Mouse (Mus musculus) limb, embryonic 12.5 days (tissue): ENCODE data around the gene 1110008L16Rik. TPM values are rescaled to one million over a fixed set of nuclear protein-coding genes. Genes with fewer than 3 reads are reported as not detected.
"Not testable (repeated sequence)": the region's sequence is repeated elsewhere in the genome, so short reads cannot be mapped to it uniquely, and the experiment has no call there.

Experiments
- ATAC-seq: fragments of 200-750 bp; cut with Nextera tagmentation; 2 replicates; pipeline ENCODE4 v1.8.0; 2017; ENCODE audit warnings: low read depth, moderate TSS enrichment; ENCODE audit not compliant: insufficient number of reproducible peaks, insufficient read depth, low FRiP score, low TSS enrichment
- H3K27ac ChIP-seq: fragments of 300-500 bp; sonication (generic); 2 replicates; pipeline ENCODE4 v1.5.1; 2016; ENCODE audit warnings: mild to moderate bottlenecking, moderate library complexity
- H3K27me3 ChIP-seq: fragments of 300-500 bp; sonication (generic); 2 replicates; pipeline ENCODE4 v1.6.1; 2016; ENCODE audit warnings: mild to moderate bottlenecking, moderate library complexity
- H3K36me3 ChIP-seq: fragments of 300-500 bp; sonication (generic); 2 replicates; pipeline ENCODE4 v1.6.1; 2016; ENCODE audit warnings: mild to moderate bottlenecking, moderate library complexity
- H3K4me1 ChIP-seq: fragments of 300-500 bp; sonication (generic); replicated peaks from 2 replicates; pipeline ENCODE4 v1.6.1; 2016
- H3K4me2 ChIP-seq: fragments of 300-500 bp; sonication (generic); 2 replicates; pipeline ENCODE4 v1.6.1; 2016; ENCODE audit warnings: mild to moderate bottlenecking, moderate library complexity
- H3K4me3 ChIP-seq: fragments of 300-500 bp; sonication (generic); replicated peaks from 2 replicates; pipeline ENCODE4 v1.5.1; 2016; ENCODE audit warnings: mild to moderate bottlenecking
- H3K9ac ChIP-seq: fragments of 300-500 bp; sonication (generic); replicated peaks from 2 replicates; pipeline ENCODE4 v1.6.1; 2016; ENCODE audit warnings: mild to moderate bottlenecking, moderate library complexity
- H3K9me3 ChIP-seq: fragments of 300-500 bp; sonication (generic); 2 replicates; pipeline ENCODE4 v1.6.1; 2016; ENCODE audit warnings: mild to moderate bottlenecking, moderate library complexity
- WGBS: fragments of 180-500 bp; shearing (Covaris S2); methylation state at CpG from one replicate; pipeline ENCODE4 v1.1.7; 2016; 5-methylcytosine and 5-hydroxymethylcytosine counted together
- polyA plus RNA-seq: library from polyadenylated mRNA; unstranded; fragments of >200 nt; fragmentation: Nextera tagmentation; extraction: Ambion mirVana; gene quantifications from 2 replicates; pipeline ENCODE4 v1.2.1, GENCODE M21; 2016

The 1110008L16Rik gene
- polyA plus RNA-seq, 1 experiment from 2014 or later, result 17.7 TPM

DNA sequence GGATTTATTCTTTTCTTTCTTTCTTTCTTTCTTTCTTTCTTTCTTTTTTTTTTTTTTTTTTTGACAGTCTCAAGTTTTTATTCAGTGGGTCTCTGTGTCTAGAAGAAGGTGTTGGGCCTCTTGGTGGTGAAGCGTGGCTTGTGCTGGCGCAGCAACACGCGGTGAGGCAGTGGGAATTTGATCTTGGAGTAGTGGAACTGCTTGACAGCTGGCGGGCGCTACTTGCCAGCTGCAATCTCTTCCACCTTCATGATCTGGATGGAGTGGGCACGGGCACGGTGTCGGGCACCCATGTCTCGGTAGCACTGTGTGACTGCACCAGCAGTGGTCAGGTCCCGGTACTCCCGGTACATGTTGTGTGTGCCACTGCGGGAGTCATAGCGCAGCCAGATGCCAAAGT lies 96.2 kb downstream of the 1110008L16Rik start:
- not testable (repeated sequence) for H3K9ac ChIP-seq, H3K9me3 ChIP-seq, ATAC-seq, H3K27me3 ChIP-seq, H3K36me3 ChIP-seq, H3K4me3 ChIP-seq, H3K27ac ChIP-seq, H3K4me2 ChIP-seq
- peaks cover 12% of the 10 kb centered on the region for H3K4me1 ChIP-seq
- 91% methylated on average over 14 of the region's 14 CpGs for WGBS

- Histone ChIP-seq H3K9me3 (no peaks in the 10 kb centered on the region), H3K36me3 (peaks cover 3% of the 10 kb centered on the region)
- WGBS, result 95% methylated on average over 4 of the region's 4 CpGs
These were observed 97.2 kb downstream of the 1110008L16Rik start for GRCm38 (mm10) chr12:55396536-55396935.

DNA sequence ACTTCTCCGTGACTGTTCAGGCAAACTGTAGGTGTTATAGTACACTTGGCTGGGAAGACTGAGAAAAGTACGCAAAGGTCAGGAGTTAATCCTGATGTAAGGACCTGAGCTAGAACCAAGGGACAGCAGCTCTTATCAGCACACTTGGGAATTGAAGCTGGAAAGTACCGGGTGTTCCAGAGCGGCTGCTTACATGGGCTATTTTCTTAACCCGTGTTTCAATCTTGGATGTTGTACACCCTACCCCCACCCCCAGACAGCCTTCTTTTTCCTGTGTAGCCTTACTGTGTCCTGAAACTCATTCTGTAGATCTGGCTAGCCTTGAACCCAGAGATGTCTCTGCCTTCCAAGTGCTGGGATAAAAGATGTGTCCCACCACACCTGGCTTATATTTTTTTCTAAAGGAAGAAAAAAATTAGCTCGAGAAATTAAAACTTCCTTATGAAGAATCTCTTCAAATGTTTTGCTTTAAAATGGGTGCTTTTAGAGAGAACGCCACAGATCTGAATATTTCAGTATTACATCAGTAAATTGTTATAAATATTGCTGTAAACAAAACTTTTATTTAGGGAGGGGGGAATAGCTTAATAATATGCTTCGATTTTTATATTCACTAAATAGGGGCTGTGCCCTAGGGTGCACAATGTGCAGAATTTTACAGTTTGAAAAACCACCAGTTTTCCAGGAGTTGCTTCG lies 98.3 kb downstream of the 1110008L16Rik start:
- no peak for ATAC-seq
- peak overlapping the region; percentile 87 for H3K27ac ChIP-seq

More at GRCm38 (mm10) chr12:55396536-55396935, 97.2 kb downstream of the 1110008L16Rik start:
- Histone ChIP-seq H3K4me3 (no peak overlapping the region), H3K9ac (no peak overlapping the region), H3K27me3 (no peaks in the 10 kb centered on the region), H3K27ac (no peak overlapping the region), H3K4me1 (peaks cover 15% of the 10 kb centered on the region), H3K4me2 (no peak overlapping the region)
- ATAC-seq, result no peak

GRCm38 (mm10) chr12:55398240-55399127 lies 99.1 kb downstream of the 1110008L16Rik start:
- Histone ChIP-seq H3K9ac (peak overlapping the region; percentile 89), H3K27ac (peak overlapping the region; percentile 87), H3K36me3 (peaks cover 18% of the 10 kb centered on the region), H3K27me3 (no peaks in the 10 kb centered on the region), H3K4me3 (peak overlapping the region; percentile 80), H3K4me2 (peak overlapping the region; percentile 80), H3K9me3 (no peaks in the 10 kb centered on the region), H3K4me1 (peaks cover 15% of the 10 kb centered on the region)
- under 1% methylated on average over 51 of the region's 51 CpGs for WGBS
- peak; percentile 98 for ATAC-seq

More for the DNA sequence above, 98.3 kb downstream of the 1110008L16Rik start:
- Histone ChIP-seq H3K36me3 (peaks cover 10% of the 10 kb centered on the region), H3K9ac (peak overlapping the region; percentile 89), H3K4me1 (peaks cover 15% of the 10 kb centered on the region), H3K27me3 (no peaks in the 10 kb centered on the region), H3K4me2 (peak overlapping the region; percentile 62), H3K4me3 (peak overlapping the region; percentile 80), H3K9me3 (no peaks in the 10 kb centered on the region)
- WGBS, result 76% methylated on average over 9 of the region's 9 CpGs

DNA sequence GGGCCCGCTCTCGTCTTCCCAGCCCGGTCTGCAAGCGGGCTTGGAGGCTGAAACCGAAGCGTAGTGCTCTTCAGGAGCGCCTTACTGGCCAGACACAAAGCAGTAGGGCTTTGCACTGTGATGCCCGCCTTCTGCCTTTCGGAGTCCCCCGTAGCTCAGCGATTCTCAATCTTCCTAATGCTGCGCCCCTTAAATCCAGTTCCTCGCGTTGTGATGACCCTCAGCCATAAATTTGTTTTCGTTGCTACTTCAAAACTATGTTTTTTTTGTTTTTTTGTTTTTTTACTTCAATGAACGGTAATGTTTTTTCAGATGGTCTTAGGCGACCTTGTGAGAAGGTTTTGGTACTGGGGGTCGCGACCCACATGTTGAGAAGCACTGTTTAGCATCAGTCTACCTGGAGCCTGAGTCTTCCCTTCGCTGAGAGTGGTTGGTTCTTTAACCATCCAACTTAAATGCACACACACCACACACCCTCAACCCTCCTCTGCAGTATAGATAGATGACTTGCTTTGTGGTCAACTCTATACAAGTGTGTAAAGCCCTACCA lies 99.8 kb downstream of the 1110008L16Rik start:
- Histone ChIP-seq H3K4me3 (peak overlapping the region; percentile 80), H3K27ac (peak overlapping the region; percentile 87), H3K4me1 (peaks cover 15% of the 10 kb centered on the region), H3K27me3 (no peaks in the 10 kb centered on the region), H3K9ac (peak overlapping the region; percentile 89), H3K9me3 (no peaks in the 10 kb centered on the region), H3K36me3 (peaks cover 24% of the 10 kb centered on the region), H3K4me2 (peak overlapping the region; percentile 80)
- 2% methylated on average over 20 of the region's 20 CpGs for WGBS
- ATAC-seq, result no peak

- no peak overlapping the region for H3K9ac ChIP-seq
- no peaks in the 10 kb centered on the region for H3K27me3 ChIP-seq
- 91% methylated on average over 5 of the region's 5 CpGs for WGBS
- no peaks in the 10 kb centered on the region for H3K4me1 ChIP-seq
- no peak overlapping the region for H3K4me2 ChIP-seq
- no peak for ATAC-seq
- H3K27ac ChIP-seq, result no peak overlapping the region
- H3K9me3 ChIP-seq, result no peaks in the 10 kb centered on the region
- peaks cover 65% of the 10 kb centered on the region for H3K36me3 ChIP-seq
- H3K4me3 ChIP-seq, result no peak overlapping the region
These were observed 108.5 kb downstream of the 1110008L16Rik start for GRCm38 (mm10) chr12:55407888-55408287.

DNA sequence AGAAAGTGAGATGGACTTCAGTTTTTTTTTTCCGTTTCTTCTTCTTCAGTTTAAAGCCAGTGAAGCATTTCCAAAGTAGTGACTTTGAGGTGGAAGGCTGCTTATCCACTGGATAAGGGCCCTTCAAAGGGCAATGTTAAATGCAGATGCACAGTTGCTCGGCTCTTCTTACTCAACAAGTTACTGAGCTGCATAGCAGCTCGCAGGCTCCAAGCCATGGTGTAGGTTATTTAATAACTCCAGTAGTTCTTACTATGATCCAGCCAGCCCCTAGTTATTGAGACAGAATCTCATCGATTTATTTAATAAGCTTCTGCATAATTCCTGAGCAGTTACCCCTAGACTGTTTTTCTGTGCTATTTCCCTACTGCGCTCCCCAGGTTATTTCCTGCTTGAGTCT lies 115.9 kb downstream of the 1110008L16Rik start:
- Histone ChIP-seq H3K27ac (no peak overlapping the region), H3K4me1 (no peaks in the 10 kb centered on the region), H3K4me3 (no peak overlapping the region), H3K36me3 (peaks cover 91% of the 10 kb centered on the region), H3K4me2 (no peak overlapping the region), H3K27me3 (no peaks in the 10 kb centered on the region), H3K9me3 (no peaks in the 10 kb centered on the region), H3K9ac (no peak overlapping the region)
- no peak for ATAC-seq
- 92% methylated on average over 5 of the region's 5 CpGs for WGBS

- Histone ChIP-seq H3K27ac (no peak overlapping the region), H3K9ac (no peak overlapping the region), H3K36me3 (peaks cover 92% of the 10 kb centered on the region), H3K4me1 (no peaks in the 10 kb centered on the region), H3K27me3 (no peaks in the 10 kb centered on the region), H3K4me3 (no peak overlapping the region), H3K4me2 (no peak overlapping the region), H3K9me3 (no peaks in the 10 kb centered on the region)
- 95% methylated on average over 1 of the region's 1 CpGs for WGBS
- no peak for ATAC-seq
These were observed 116.4 kb downstream of the 1110008L16Rik start for GRCm38 (mm10) chr12:55415762-55416161.

GRCm38 (mm10) chr12:55420220-55420619 lies 120.8 kb downstream of the 1110008L16Rik start:
- Histone ChIP-seq H3K9ac (no peak overlapping the region), H3K4me3 (no peak overlapping the region), H3K9me3 (no peaks in the 10 kb centered on the region), H3K4me1 (no peaks in the 10 kb centered on the region), H3K4me2 (no peak overlapping the region), H3K36me3 (peaks cover 52% of the 10 kb centered on the region), H3K27ac (no peak overlapping the region), H3K27me3 (no peaks in the 10 kb centered on the region)
- 93% methylated on average over 24 of the region's 24 CpGs for WGBS
- no peak for ATAC-seq

DNA sequence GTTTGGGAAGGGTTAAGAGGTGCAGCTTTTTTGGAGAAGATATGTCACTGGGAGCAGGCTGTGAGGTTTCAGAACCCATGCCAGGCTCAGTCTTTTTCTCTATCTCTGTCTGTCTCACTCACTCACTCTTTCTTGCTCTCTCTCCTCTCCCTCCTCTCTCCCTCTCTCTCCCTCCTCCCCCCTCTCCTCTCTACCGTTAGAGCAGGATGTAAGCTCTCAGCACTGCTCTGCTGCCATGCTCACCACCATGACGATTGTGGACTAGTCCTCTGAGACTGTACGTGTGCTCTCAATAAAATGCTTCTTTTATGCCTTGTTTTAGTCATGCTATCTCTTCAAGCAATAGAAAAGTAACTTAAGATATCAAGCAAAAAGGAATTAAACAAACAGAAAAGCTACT lies 122.7 kb downstream of the 1110008L16Rik start:
- no peak overlapping the region for H3K4me2 ChIP-seq
- no peaks in the 10 kb centered on the region for H3K27me3 ChIP-seq
- peaks cover 34% of the 10 kb centered on the region for H3K36me3 ChIP-seq
- H3K4me1 ChIP-seq, result no peaks in the 10 kb centered on the region
- H3K9ac ChIP-seq, result no peak overlapping the region
- no peaks in the 10 kb centered on the region for H3K9me3 ChIP-seq
- no peak overlapping the region for H3K4me3 ChIP-seq
- no peak overlapping the region for H3K27ac ChIP-seq
- 44% methylated on average over 3 of the region's 3 CpGs for WGBS
- no peak for ATAC-seq

GRCm38 (mm10) chr12:55426300-55426699 lies 126.9 kb downstream of the 1110008L16Rik start:
- Histone ChIP-seq H3K36me3 (no peaks in the 10 kb centered on the region), H3K4me2 (no peak overlapping the region), H3K4me1 (no peaks in the 10 kb centered on the region), H3K9ac (no peak overlapping the region), H3K27ac (no peak overlapping the region), H3K27me3 (no peaks in the 10 kb centered on the region), H3K4me3 (no peak overlapping the region), H3K9me3 (no peaks in the 10 kb centered on the region)
- ATAC-seq, result no peak
- 88% methylated on average over 7 of the region's 7 CpGs for WGBS
